Mouse (Mus musculus) liver, adult 10 weeks (tissue): ENCODE results near the gene Zfp986. TPM values are rescaled to one million over a fixed set of nuclear protein-coding genes. Genes with fewer than 3 reads are reported as not detected.

Experiments used
- polyA plus RNA-seq: library from polyadenylated mRNA; stranded (reverse); fragments of 350-450 nt; fragmentation: Illumina TruSeq; extraction: RNeasy Lipid Tissue Mini Kit (QIAGEN cat#74804); gene quantifications from one replicate; pipeline ENCODE4 v1.2.3, GENCODE M21; 2014; ENCODE audit warnings: low read depth, low replicate concordance

Zfp986 gene
- polyA plus RNA-seq = not detected

GRCm38 (mm10) chr4:145868494-145868893, at the start of gene Zfp986:
Zfp986 (plus strand) TSS chr4:145868794.

Other genes starting within 250 kb of the Zfp986 start
- not detected for gene Zfp980, start 198.1 kb upstream of the Zfp986 start, polyA plus RNA-seq
- gene Zfp987, start 228.5 kb downstream of the Zfp986 start, polyA plus RNA-seq = not detected